Mouse (Mus musculus): Measurements from ENCODE around the gene Elmo1. TPM values are rescaled to one million over a fixed set of nuclear protein-coding genes. Genes with fewer than 3 reads are reported as not detected.

Gene Elmo1
- total and polyA plus RNA-seq, 3 experiments, result 0.16 to 5.3 TPM; not detected in 1

DNA sequence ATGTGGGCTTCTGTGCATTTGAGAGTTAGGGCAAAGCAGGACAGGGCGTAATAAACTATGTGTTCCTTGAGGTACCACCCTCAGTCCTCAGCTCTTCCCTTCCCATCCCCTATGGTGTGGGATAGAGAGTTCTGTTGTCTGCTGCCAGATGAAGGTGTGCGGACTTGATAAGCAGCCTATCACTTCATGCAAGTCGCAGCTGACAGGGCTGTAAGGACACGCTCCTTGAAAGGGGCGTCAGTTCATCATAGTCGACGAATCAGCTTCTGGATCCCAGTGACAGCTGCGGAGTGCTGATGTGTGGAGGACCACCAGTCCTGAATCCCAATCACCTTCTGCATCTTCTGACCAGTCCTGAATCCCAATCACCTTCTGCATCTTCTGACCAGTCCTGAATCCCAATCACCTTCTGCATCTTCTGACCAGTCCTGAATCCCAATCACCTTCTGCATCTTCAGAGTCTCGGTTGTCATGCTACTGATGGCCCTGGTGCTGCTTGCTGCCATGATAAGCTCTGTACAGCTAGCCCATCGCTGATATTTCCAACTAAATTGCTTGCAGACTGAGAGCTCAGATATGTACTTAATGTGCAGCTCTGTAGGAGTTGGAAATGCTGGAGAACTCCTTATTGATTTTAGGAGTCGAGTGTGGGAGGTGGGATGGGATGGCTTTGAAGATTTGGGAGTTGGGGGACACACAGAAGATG, 59.9 kb downstream of the Elmo1 start:
- ATAC-seq (ENCODE audit: extremely low read depth, insufficient number of reproducible peaks, low FRiP score, poor library complexity, severe bottlenecking) (no peak; the same call in 1 of the 2 replicates), DNase-seq (ENCODE audit: low spot score) (no peak)
- TF ChIP-seq TAL1 (conservative IDR thresholded peaks at IDR 0.05; ENCODE audit: low read depth, low read length) (no peak), POLR2AphosphoS5 (IDR thresholded peaks at IDR 0.05; ENCODE audit: insufficient replicate concordance, low read depth, low read length) (no peak), GATA2 (IDR thresholded peaks at IDR 0.05; ENCODE audit: borderline replicate concordance, low read depth, low read length) (no peak), CTCF (IDR thresholded peaks at IDR 0.05; ENCODE audit: low read depth, low read length) (no peak), GATA1 (IDR thresholded peaks at IDR 0.05; ENCODE audit: borderline replicate concordance, low read length) (no peak)
- Histone ChIP-seq H3K9me3 (replicated peaks) (no peaks in the 10 kb centered on the region), H3K4me3 (ENCODE audit: low read depth, low read length) (no peak overlapping the region), H3K36me3 (replicated peaks) (no peaks in the 10 kb centered on the region), H3K4me1 (ENCODE audit: insufficient read depth, low read depth, low read length) (no peaks in the 10 kb centered on the region), H3K27me3 (ENCODE audit: insufficient read depth, low read length) (no peaks in the 10 kb centered on the region)

DNA sequence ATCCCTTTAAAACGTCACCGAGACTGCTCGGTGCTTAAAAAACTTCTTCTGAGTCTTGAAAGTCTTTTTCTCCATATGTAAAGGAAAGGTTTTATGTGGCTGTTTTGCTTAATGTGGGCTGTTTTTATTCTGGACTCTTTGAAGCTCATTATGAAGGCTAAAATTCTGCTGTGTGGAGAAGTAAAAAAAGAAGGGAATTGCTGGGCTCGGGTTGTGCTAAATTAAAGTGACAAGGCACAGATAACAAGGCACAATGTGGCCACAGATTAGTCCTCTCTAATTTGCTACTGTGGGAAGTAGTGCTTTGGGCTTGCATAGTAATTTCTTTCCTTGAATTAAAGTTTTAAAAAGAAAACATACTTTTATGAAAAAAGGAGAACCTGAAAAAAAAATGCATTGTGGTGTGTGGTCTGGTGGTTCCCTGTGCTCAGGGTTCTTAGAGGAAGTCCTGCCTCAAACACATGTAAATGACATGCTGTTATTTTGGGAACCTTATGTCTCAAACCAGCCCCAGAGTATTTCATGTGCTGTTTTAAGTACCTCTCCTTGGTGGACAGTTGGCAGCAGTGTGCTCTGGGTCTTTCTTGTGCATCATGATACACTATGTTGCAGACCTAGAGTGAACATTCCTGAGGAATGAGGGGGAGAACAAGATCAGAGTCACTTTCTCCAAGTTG, 61.0 kb downstream of the Elmo1 start:
- DNase-seq (ENCODE audit: low spot score), result no peak
- TF ChIP-seq TAL1 (conservative IDR thresholded peaks at IDR 0.05; ENCODE audit: low read depth, low read length) (no peak), CTCF (IDR thresholded peaks at IDR 0.05; ENCODE audit: low read depth, low read length) (no peak), GATA2 (IDR thresholded peaks at IDR 0.05; ENCODE audit: borderline replicate concordance, low read depth, low read length) (no peak), POLR2AphosphoS5 (IDR thresholded peaks at IDR 0.05; ENCODE audit: insufficient replicate concordance, low read depth, low read length) (no peak), GATA1 (IDR thresholded peaks at IDR 0.05; ENCODE audit: borderline replicate concordance, low read length) (no peak)
- Histone ChIP-seq H3K4me1 (ENCODE audit: insufficient read depth, low read depth, low read length) (no peaks in the 10 kb centered on the region), H3K9me3 (replicated peaks) (no peaks in the 10 kb centered on the region), H3K36me3 (replicated peaks) (no peaks in the 10 kb centered on the region), H3K27me3 (ENCODE audit: insufficient read depth, low read length) (no peaks in the 10 kb centered on the region), H3K4me3 (ENCODE audit: low read depth, low read length) (no peak overlapping the region)
- no peak for ATAC-seq (ENCODE audit: extremely low read depth, insufficient number of reproducible peaks, low FRiP score, poor library complexity, severe bottlenecking)

DNA sequence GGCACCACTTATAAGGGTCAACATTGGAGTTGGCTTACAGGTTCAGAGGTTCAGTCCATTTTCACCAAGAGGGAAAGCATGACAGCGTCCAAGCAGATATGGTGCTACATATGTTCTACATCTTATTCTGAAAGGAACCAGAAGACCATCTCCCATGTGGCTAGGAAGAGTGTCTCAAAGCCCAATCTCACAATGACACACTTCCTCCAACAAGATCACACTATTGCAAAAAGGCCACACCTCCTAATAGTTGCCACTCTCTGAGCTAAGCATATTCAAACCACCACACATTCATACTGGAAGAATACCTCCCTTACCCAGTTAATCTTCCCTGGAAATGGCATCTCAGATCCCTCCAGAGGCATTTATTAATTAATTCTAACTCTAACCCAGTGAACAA, 66.7 kb downstream of the Elmo1 start:
- TF ChIP-seq POLR2AphosphoS5 (IDR thresholded peaks at IDR 0.05; ENCODE audit: insufficient replicate concordance, low read depth, low read length) (no peak), TAL1 (conservative IDR thresholded peaks at IDR 0.05; ENCODE audit: low read depth, low read length) (no peak), CTCF (IDR thresholded peaks at IDR 0.05; ENCODE audit: low read depth, low read length) (no peak), GATA1 (IDR thresholded peaks at IDR 0.05; ENCODE audit: borderline replicate concordance, low read length) (no peak), GATA2 (IDR thresholded peaks at IDR 0.05; ENCODE audit: borderline replicate concordance, low read depth, low read length) (no peak)
- ATAC-seq (ENCODE audit: extremely low read depth, insufficient number of reproducible peaks, low FRiP score, poor library complexity, severe bottlenecking) (no peak), DNase-seq (ENCODE audit: low spot score) (no peak)
- Histone ChIP-seq H3K4me1 (ENCODE audit: insufficient read depth, low read depth, low read length) (no peaks in the 10 kb centered on the region), H3K36me3 (replicated peaks) (no peaks in the 10 kb centered on the region), H3K4me3 (ENCODE audit: low read depth, low read length) (no peak overlapping the region), H3K9me3 (replicated peaks) (no peaks in the 10 kb centered on the region), H3K27me3 (ENCODE audit: insufficient read depth, low read length) (no peaks in the 10 kb centered on the region)

DNA sequence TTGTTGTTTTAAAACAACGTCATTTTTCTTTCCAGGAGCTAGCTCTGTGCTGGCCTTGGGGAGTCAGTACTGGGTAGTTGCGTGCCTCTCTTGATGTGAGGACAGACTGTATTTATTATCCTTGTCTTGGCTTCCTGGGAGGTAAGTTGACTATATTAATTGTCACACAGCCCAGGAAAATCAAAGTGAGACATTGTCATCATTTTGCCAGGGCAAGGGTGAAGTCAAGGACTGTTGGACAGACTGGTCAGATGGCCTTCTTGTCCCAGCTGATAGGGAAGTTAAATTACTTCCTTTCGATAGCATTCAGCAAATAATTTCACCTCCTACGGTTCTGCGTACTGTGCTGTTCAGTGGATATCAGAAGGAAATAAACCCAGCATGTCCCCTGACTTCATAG, 67.1 kb downstream of the Elmo1 start:
- Histone ChIP-seq H3K9me3 (replicated peaks) (no peaks in the 10 kb centered on the region), H3K36me3 (replicated peaks) (no peaks in the 10 kb centered on the region), H3K4me3 (ENCODE audit: low read depth, low read length) (no peak overlapping the region), H3K27me3 (ENCODE audit: insufficient read depth, low read length) (no peaks in the 10 kb centered on the region), H3K4me1 (ENCODE audit: insufficient read depth, low read depth, low read length) (no peaks in the 10 kb centered on the region)
- TF ChIP-seq GATA2 (IDR thresholded peaks at IDR 0.05; ENCODE audit: borderline replicate concordance, low read depth, low read length), result no peak
- DNase-seq (ENCODE audit: low spot score) (no peak), ATAC-seq (ENCODE audit: extremely low read depth, insufficient number of reproducible peaks, low FRiP score, poor library complexity, severe bottlenecking) (no peak)

DNA sequence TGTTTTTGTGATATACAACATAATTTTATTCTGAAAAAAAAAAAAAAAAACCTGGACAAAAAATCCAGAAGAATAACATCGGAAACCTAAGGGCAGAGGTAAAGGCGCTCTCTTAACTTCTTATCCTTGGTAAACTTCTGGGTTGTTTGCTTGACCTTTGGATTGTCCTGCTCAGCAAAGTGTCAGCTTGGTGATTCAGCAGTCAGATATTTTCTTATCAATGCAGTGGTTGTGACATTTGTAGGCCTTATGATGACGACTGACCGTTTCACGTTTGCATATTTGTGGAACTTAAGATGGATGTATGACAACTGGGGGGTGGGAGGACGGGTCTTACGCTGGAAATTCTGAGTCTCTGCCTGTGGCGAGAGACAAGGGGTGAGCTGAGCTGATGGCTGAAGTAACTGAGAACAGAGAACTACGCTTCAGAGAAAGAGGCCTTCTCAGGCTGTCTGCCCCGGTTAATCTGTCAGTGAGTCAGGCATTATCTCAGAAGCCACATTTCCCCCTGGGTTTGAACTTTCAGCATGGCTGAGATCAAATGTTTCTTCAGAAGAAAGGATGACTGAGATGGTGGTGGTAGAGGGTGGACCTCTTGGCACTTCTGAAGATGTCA, 73.1 kb downstream of the Elmo1 start:
- TF ChIP-seq GATA2 (IDR thresholded peaks at IDR 0.05; ENCODE audit: borderline replicate concordance, low read depth, low read length) (no peak), CTCF (IDR thresholded peaks at IDR 0.05; ENCODE audit: low read depth, low read length) (no peak), GATA1 (IDR thresholded peaks at IDR 0.05; ENCODE audit: borderline replicate concordance, low read length) (no peak), TAL1 (conservative IDR thresholded peaks at IDR 0.05; ENCODE audit: low read depth, low read length) (no peak), POLR2AphosphoS5 (IDR thresholded peaks at IDR 0.05; ENCODE audit: insufficient replicate concordance, low read depth, low read length) (no peak)
- Histone ChIP-seq H3K36me3 (replicated peaks) (no peaks in the 10 kb centered on the region), H3K27me3 (ENCODE audit: insufficient read depth, low read length) (peaks cover 6% of the 10 kb centered on the region; the same call in 1 of the 2 replicates), H3K9me3 (replicated peaks) (no peaks in the 10 kb centered on the region), H3K4me3 (ENCODE audit: low read depth, low read length) (no peak overlapping the region), H3K4me1 (ENCODE audit: insufficient read depth, low read depth, low read length) (no peaks in the 10 kb centered on the region)
- DNase-seq (ENCODE audit: low spot score), result no peak
- ATAC-seq (ENCODE audit: extremely low read depth, insufficient number of reproducible peaks, low FRiP score, poor library complexity, severe bottlenecking), result no peak

DNA sequence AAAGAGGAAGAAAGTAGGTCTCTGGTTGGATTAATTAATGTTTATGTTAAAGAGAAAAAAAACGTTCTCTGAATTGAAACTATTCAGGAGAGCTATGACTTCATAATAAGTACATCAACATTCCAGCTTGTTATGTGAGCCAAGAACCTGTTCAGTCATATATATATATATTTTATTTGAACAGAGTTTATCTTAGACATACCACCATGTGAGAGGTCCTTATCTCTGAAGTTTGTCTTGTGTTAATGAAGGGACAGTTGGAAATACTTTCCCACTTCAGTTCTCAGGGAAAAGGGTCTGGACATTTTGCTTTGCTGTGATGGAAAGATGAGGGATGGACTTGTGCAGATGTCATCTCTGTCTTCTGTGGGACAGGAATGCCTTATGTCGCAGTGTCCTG, 74.4 kb downstream of the Elmo1 start:
- TF ChIP-seq TAL1 (conservative IDR thresholded peaks at IDR 0.05; ENCODE audit: low read depth, low read length), result no peak
- no peak for TF ChIP-seq GATA2 (IDR thresholded peaks at IDR 0.05; ENCODE audit: borderline replicate concordance, low read depth, low read length)
- TF ChIP-seq CTCF (IDR thresholded peaks at IDR 0.05; ENCODE audit: low read depth, low read length), result no peak
- TF ChIP-seq POLR2AphosphoS5 (IDR thresholded peaks at IDR 0.05; ENCODE audit: insufficient replicate concordance, low read depth, low read length), result no peak
- TF ChIP-seq GATA1 (IDR thresholded peaks at IDR 0.05; ENCODE audit: borderline replicate concordance, low read length), result no peak
- ATAC-seq (ENCODE audit: extremely low read depth, insufficient number of reproducible peaks, low FRiP score, poor library complexity, severe bottlenecking), result no peak
- no peak for DNase-seq (ENCODE audit: low spot score)
- Histone ChIP-seq H3K9me3 (replicated peaks) (no peaks in the 10 kb centered on the region), H3K36me3 (replicated peaks) (no peaks in the 10 kb centered on the region), H3K27me3 (ENCODE audit: insufficient read depth, low read length) (peaks cover 6% of the 10 kb centered on the region; the same call in 1 of the 2 replicates), H3K4me3 (ENCODE audit: low read depth, low read length) (no peak overlapping the region), H3K4me1 (ENCODE audit: insufficient read depth, low read depth, low read length) (no peaks in the 10 kb centered on the region)
